Mouse (Mus musculus) spleen, adult 2 months (tissue): ENCODE measurements at regions not wholly inside any gene's neighbourhood (a gene's known extent, or its start where the extent isn't known, plus 50 kb on each side); places are given as distances from the start of the nearest gene placed in this dataset.

Experiments used
- DNase-seq, 2 experiments: peaks; one replicate each; pipeline versions ENCODE4 v3.0.0 to v3.0.0-alpha.2; 2012 to 2021; ENCODE audit warnings: low spot score in 2 of 2, low read depth in 1 of 2
- H3K27ac ChIP-seq: fragments of 200-500 bp; 2 replicates; pipeline ENCODE4 v1.5.1; 2012; ENCODE audit warnings: low read length, inconsistent platforms; ENCODE audit not compliant: insufficient read depth
- H3K27me3 ChIP-seq: fragments of 200-500 bp; 2 replicates; pipeline ENCODE4 v1.6.1; 2012; ENCODE audit warnings: mild to moderate bottlenecking, moderate library complexity, low read length, inconsistent platforms; ENCODE audit not compliant: control insufficient read depth, insufficient read depth
- H3K36me3 ChIP-seq: fragments of 200-500 bp; 2 replicates; pipeline ENCODE4 v1.6.1; 2012; ENCODE audit warnings: mild to moderate bottlenecking, low read length, inconsistent platforms; ENCODE audit not compliant: control insufficient read depth, insufficient read depth
- H3K4me1 ChIP-seq: fragments of 200-500 bp; 2 replicates; pipeline ENCODE4 v1.6.1; 2011; ENCODE audit warnings: inconsistent platforms; ENCODE audit not compliant: control insufficient read depth, insufficient read depth, insufficient read length
- H3K4me3 ChIP-seq: fragments of 200-500 bp; 2 replicates; pipeline ENCODE4 v1.5.1; 2011; ENCODE audit warnings: mild to moderate bottlenecking, inconsistent platforms; ENCODE audit not compliant: insufficient read depth, insufficient read length; ENCODE audit errors: extremely low read depth
- CTCF ChIP-seq: fragments of 200-500 bp; IDR thresholded peaks from 2 replicates; pipeline ENCODE4 v1.5.1; 2011; ENCODE audit warnings: mild to moderate bottlenecking, inconsistent platforms; ENCODE audit not compliant: insufficient read depth, insufficient read length, insufficient replicate concordance; ENCODE audit errors: extremely low read depth
- POLR2A ChIP-seq: fragments of 200-500 bp; IDR thresholded peaks from 2 replicates; pipeline ENCODE4 v1.6.1; 2011; ENCODE audit warnings: low read depth, low read length, inconsistent platforms
- WGBS: fragments of 180-500 bp; shearing (Covaris S2); methylation state at CpG from one replicate; pipeline ENCODE4 v1.1.7; 2018; 5-methylcytosine and 5-hydroxymethylcytosine counted together

DNA sequence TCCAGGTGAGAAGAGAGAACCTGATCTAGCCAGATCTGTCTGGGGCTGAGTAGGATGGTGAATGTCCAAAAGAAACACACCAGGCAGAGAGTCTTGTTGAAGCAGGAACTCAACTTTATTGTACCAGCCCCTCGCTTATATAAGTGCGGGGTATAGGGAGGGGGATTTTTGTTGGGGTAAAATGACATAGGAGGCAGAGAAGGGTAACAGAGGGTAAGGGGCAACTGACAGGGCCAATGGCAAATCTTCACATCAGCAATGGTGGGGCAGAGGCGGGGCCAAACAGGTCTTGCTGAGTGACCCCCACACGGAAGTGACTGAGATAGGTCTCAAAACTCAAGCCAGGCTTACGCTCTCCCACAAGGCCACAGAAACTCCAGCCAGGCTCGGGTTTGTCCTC, 113.2 kb downstream of the Kdr start:
- TF ChIP-seq CTCF (no peak), POLR2A (no peak)
- no peak overlapping the region for H3K27ac ChIP-seq
- no peaks in the 10 kb centered on the region for H3K27me3 ChIP-seq
- no peak overlapping the region for H3K4me3 ChIP-seq
- no peak for DNase-seq
- H3K36me3 ChIP-seq, result no peaks in the 10 kb centered on the region
- 91% methylated on average over 6 of the region's 6 CpGs for WGBS
- no peaks in the 10 kb centered on the region for H3K4me1 ChIP-seq

DNA sequence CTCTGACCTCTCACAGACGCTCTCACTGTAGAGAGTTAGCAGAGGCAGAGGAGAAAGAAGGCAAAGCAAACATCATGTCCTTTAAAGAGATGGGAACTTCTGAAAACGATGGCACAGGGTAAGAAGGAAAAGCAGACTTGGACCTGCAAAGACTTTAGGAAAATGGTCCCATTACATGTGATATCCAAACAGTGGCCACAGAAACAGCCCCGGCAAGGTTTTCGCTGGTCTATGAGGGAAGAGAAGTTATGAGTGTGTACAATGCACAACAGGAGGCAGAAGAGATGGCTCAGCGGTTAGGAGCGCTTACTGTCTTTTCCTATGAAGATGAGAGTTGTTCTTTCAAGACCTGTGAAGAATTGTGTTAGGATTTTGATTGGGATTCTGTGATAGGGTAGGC, 114.9 kb downstream of the Kdr start:
- Histone ChIP-seq H3K27ac (no peak overlapping the region), H3K4me3 (no peak overlapping the region), H3K27me3 (no peaks in the 10 kb centered on the region), H3K4me1 (no peaks in the 10 kb centered on the region), H3K36me3 (no peaks in the 10 kb centered on the region)
- TF ChIP-seq POLR2A (no peak), CTCF (no peak)
- DNase-seq, result no peak
- WGBS, result 82% methylated on average over 6 of the region's 6 CpGs

DNA sequence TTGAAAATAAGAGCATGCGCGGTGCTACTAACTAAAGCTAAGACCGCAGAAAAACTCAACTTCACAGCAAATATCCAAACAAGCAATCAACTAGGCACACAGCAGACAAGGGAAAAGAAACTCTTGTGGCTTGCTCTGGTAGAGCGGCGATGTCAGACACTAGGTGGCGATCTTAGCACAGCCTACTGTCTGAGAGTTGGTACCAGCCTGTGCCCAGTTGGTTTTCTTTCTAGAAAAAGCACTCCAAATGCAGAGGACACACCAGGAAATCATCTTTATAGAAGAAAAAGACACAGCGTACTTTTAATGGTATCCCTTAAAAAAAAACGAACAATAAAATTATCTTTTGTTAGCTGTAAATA, 115.6 kb downstream of the Kdr start:
- no peak overlapping the region for H3K4me3 ChIP-seq
- 13% methylated on average over 8 of the region's 8 CpGs for WGBS
- TF ChIP-seq CTCF (peak; percentile 52; the same call in 1 of the 2 replicates), POLR2A (no peak)
- no peaks in the 10 kb centered on the region for H3K27me3 ChIP-seq
- H3K36me3 ChIP-seq, result no peaks in the 10 kb centered on the region
- DNase-seq, result no peak
- no peak overlapping the region for H3K27ac ChIP-seq
- no peaks in the 10 kb centered on the region for H3K4me1 ChIP-seq

DNA sequence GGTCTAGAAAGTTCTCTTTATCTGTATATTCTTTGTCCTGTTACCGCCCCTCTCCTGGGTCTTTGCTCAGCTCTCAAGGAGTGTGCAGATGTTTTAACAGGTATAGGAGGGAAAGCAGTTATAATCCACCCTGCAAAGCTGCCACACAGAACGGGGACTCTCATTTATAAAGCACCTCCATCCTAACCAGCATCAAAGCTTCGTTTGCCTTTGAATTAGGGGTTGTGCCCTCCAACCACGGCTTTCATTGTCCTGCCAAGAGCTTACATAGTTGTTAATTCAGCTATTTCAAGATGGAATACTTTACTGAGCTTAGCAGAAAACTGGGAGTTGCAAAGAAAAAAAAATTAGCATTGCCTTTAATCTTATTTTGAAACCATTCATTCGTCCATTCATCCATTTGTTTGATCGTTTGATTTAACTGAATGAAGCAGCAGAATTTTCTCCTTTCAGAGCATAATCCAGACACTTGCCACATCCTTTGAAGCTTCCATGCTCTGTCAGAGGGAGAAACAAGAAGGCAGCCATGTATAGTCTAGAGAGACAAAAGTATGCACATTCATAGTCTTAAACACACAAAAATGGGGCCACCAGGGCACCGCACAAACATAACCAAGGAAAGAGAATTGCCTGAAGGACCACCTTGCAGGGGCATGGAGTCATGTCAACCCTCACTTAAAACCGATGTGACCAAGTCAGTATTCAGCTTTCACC, 116.2 kb downstream of the Kdr start:
- H3K4me1 ChIP-seq, result no peaks in the 10 kb centered on the region
- TF ChIP-seq POLR2A, result no peak
- no peak for TF ChIP-seq CTCF
- DNase-seq, result no peak
- no peak overlapping the region for H3K27ac ChIP-seq
- H3K4me3 ChIP-seq, result no peak overlapping the region
- no peaks in the 10 kb centered on the region for H3K27me3 ChIP-seq
- WGBS, result 72% methylated on average over 8 of the region's 8 CpGs
- no peaks in the 10 kb centered on the region for H3K36me3 ChIP-seq

DNA sequence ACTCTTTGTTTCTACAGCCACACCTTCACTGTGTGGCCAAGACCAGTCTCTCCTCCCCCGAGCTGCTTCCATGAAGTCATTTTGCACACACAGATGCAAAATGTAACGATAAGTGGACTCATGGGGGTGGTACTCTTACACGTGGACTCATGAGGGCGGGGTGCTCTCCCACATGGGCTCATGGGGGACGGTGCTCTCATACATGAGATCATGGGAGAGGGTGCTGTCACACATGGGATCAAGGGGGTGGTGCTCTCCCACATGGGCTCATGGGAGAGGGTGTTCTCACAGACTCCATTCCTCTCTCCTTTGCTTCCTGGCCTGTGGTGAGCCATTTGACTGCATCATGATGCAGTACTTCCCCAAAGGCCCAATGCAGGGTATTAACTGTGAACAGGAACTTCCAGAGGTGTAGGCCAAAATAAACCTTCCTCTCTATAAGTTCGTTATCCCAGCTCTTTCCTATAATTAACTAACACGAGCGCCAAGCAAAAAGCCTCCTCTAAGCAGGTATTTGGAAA, 118.9 kb downstream of the Kdr start:
- no peak for DNase-seq
- no peaks in the 10 kb centered on the region for H3K4me1 ChIP-seq
- no peak overlapping the region for H3K27ac ChIP-seq
- TF ChIP-seq CTCF, result no peak
- no peak for TF ChIP-seq POLR2A
- H3K27me3 ChIP-seq, result no peaks in the 10 kb centered on the region
- H3K4me3 ChIP-seq, result no peak overlapping the region
- WGBS, result 72% methylated on average over 8 of the region's 8 CpGs
- H3K36me3 ChIP-seq, result no peaks in the 10 kb centered on the region

DNA sequence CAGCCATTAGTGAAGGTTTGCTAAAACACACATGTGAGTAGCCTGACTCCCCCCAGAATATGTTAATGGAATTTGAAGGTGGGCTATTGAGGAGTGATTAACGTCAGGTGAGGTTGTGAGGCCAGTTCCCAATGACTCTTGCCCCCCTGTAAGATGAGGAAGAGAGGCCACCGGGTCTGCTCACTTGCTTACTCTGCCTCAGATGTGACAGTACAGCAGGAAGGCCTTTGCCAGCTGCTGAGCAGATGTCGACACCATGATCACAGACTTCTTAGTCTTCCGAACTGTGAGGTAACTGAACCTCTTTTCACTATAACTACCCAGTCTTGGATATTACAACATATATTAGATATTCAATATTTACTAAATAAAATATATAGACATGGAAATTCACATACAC, 127.4 kb downstream of the Kdr start:
- no peaks in the 10 kb centered on the region for H3K4me1 ChIP-seq
- no peaks in the 10 kb centered on the region for H3K27me3 ChIP-seq
- H3K4me3 ChIP-seq, result no peak overlapping the region
- no peaks in the 10 kb centered on the region for H3K36me3 ChIP-seq
- DNase-seq, result no peak
- H3K27ac ChIP-seq, result no peak overlapping the region
- TF ChIP-seq POLR2A (no peak), CTCF (no peak)
- WGBS, result 65% methylated on average over 4 of the region's 4 CpGs

DNA sequence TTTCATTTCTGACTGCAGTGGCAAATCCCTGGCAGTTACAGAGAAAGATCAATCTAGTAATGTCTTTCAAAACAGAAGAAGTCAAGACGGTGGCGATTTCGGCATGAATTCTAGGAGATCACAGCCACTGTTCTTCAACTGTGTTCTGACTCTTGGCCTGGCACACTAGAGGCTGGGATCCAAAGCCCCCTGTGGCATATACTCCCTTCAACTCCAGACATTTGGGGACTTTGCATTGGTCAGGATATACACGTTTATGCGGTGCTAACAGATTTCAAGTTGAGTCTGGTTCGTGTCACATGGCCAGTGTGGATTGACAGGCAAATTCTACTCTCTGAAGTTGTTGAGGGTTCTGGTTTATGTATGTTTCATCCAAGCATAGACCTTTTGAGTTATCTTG, 130.3 kb downstream of the Kdr start:
- Histone ChIP-seq H3K4me3 (no peak overlapping the region), H3K4me1 (no peaks in the 10 kb centered on the region), H3K27ac (no peak overlapping the region), H3K27me3 (no peaks in the 10 kb centered on the region), H3K36me3 (no peaks in the 10 kb centered on the region)
- DNase-seq, result no peak
- TF ChIP-seq CTCF, result no peak
- 92% methylated on average over 6 of the region's 6 CpGs for WGBS

DNA sequence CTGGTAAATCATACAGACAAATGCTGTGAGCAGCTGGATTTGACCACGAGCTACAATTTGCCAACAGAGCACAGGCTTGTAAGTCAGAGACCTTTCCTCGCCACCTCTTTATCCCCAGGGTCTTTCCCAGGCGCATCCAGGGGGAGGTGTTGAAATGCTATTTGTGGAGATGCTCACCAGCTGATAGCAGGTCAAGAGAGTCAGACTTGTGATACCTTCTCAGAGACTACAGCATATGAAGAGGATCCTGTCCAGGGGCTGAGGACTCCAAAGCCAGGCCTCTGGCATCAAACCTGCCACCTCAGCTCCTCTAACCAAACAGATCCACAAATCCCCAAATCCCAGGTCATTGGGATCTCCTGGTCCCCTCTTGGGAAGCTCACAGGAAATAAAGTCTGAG, 130.9 kb downstream of the Kdr start:
- Histone ChIP-seq H3K4me1 (no peaks in the 10 kb centered on the region), H3K36me3 (no peaks in the 10 kb centered on the region), H3K27me3 (no peaks in the 10 kb centered on the region), H3K4me3 (no peak overlapping the region), H3K27ac (no peak overlapping the region)
- 85% methylated on average over 3 of the region's 3 CpGs for WGBS
- DNase-seq, result no peak
- no peak for TF ChIP-seq POLR2A
- TF ChIP-seq CTCF, result no peak
